Mouse (Mus musculus) liver, embryonic 14.5 days (tissue): ENCODE measurements at regions not wholly inside any gene's neighbourhood (a gene's known extent, or its start where the extent isn't known, plus 50 kb on each side); places are given as distances from the start of the nearest gene placed in this dataset.

Experiments used
- ATAC-seq: fragments of 200-750 bp; cut with Nextera tagmentation; 2 replicates; pipeline ENCODE4 v1.8.0; 2017; ENCODE audit warnings: moderate number of reproducible peaks, mild to moderate bottlenecking, moderate library complexity; ENCODE audit not compliant: insufficient read depth
- DNase-seq, 3 experiments: peaks; one replicate each; pipeline ENCODE4 v3.0.0-alpha.2; 2012 to 2013; ENCODE audit warnings: low read depth in 3 of 3, low spot score in 3 of 3
- H3K27ac ChIP-seq: fragments of 300-500 bp; sonication (generic); 2 replicates; pipeline ENCODE4 v1.5.1; 2014; ENCODE audit warnings: moderate library complexity, mild to moderate bottlenecking, control low read depth, inconsistent platforms
- H3K27me3 ChIP-seq: fragments of 300-500 bp; sonication (generic); 2 replicates; pipeline ENCODE4 v1.6.1; 2014; ENCODE audit warnings: mild to moderate bottlenecking, low read length, moderate library complexity; ENCODE audit not compliant: control insufficient read depth, insufficient read depth
- H3K36me3 ChIP-seq: fragments of 300-500 bp; sonication (generic); replicated peaks from 2 replicates; pipeline ENCODE4 v1.6.1; 2014; ENCODE audit warnings: low read depth; ENCODE audit not compliant: control insufficient read depth, insufficient read depth
- H3K4me1 ChIP-seq, 2 experiments: fragments of 200-500 bp in 1 of 2; fragments of 300-500 bp in 1 of 2; sonication (generic) in 1 of 2; replicated peaks; 2 replicates each; pipeline ENCODE4 v1.6.1; 2012 to 2014; ENCODE audit warnings: antibody characterized with exemption in 1 of 2, inconsistent platforms in 1 of 2, low read length in 1 of 2; ENCODE audit not compliant: control insufficient read depth in 2 of 2, insufficient read depth in 2 of 2
- H3K4me2 ChIP-seq: fragments of 300-500 bp; sonication (generic); 2 replicates; pipeline ENCODE4 v1.6.1; 2014; ENCODE audit warnings: low read depth, mild to moderate bottlenecking, control low read depth, moderate library complexity
- H3K4me3 ChIP-seq, 2 experiments: fragments of 200-500 bp in 1 of 2; fragments of 300-500 bp in 1 of 2; sonication (generic) in 1 of 2; 2 replicates each; pipeline ENCODE4 v1.5.1; 2012 to 2014; ENCODE audit warnings: low read depth in 2 of 2, low read length in 2 of 2, mild to moderate bottlenecking in 2 of 2, control low read depth in 1 of 2, inconsistent platforms in 1 of 2, moderate library complexity in 1 of 2; ENCODE audit not compliant: insufficient read depth in 1 of 2
- H3K9ac ChIP-seq: fragments of 300-500 bp; sonication (generic); replicated peaks from 2 replicates; pipeline ENCODE4 v1.6.1; 2014; ENCODE audit warnings: mild to moderate bottlenecking, control low read depth, moderate library complexity
- H3K9me3 ChIP-seq: fragments of 300-500 bp; sonication (generic); 2 replicates; pipeline ENCODE4 v1.6.1; 2016; ENCODE audit warnings: low read length, mixed read lengths; ENCODE audit not compliant: control insufficient read depth
- CTCF ChIP-seq: IDR thresholded peaks from 2 replicates; pipeline ENCODE4 v1.5.1; 2016; ENCODE audit warnings: antibody characterized with exemption, low read depth, control low read depth
- EP300 ChIP-seq: IDR thresholded peaks from 2 replicates; pipeline ENCODE4 v1.6.1; 2016; ENCODE audit warnings: antibody characterized with exemption, low read depth
- WGBS: fragments of 180-500 bp; shearing (Covaris S2); extraction: QIAGEN DNeasy Blood & Tissue Kit; methylation state at CpG from one replicate; pipeline ENCODE4 v1.1.7; 2014; ENCODE audit not compliant: insufficient replicate concordance; 5-methylcytosine and 5-hydroxymethylcytosine counted together

DNA sequence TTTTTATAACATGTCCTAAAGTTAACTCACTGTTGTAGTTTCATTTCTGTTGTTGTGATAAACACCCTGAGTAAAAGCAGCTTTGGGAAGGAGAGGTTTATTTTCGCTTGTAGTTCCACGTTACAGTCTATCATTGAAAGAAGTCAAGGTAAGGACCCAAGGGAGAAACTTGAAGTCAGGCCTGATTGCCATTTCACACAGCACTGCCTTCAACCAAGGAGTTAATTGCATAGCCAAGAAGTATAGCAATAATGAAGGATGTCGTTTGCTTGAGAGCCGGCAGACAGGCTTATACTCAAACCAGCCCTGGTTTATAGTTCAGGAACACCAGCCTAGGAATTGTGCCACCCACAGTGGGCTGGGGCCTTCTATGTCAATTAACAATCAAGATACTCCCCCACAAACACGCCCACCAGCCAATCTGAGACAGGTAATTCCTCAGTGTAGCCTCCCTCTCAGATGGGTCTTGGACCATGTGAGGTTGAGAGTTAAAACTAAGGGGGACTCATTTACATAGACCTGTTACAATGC lies 59.9 kb upstream of the Mdm1 start:
- H3K36me3 ChIP-seq = no peaks in the 10 kb centered on the region
- H3K4me1 ChIP-seq = peaks cover 0 to 3% of the 10 kb centered on the region in 2 experiments; a peak in 2 of 4 replicates
- DNase-seq (no peak), ATAC-seq (no peak)
- H3K9ac ChIP-seq = no peak overlapping the region
- no peaks in the 10 kb centered on the region for H3K9me3 ChIP-seq
- WGBS = 72% methylated on average over 5 of the region's 5 CpGs
- no peak overlapping the region for H3K27ac ChIP-seq
- no peak overlapping the region for H3K4me3 ChIP-seq
- TF ChIP-seq EP300 = no peak
- TF ChIP-seq CTCF = no peak
- H3K27me3 ChIP-seq = no peaks in the 10 kb centered on the region
- no peak overlapping the region for H3K4me2 ChIP-seq

DNA sequence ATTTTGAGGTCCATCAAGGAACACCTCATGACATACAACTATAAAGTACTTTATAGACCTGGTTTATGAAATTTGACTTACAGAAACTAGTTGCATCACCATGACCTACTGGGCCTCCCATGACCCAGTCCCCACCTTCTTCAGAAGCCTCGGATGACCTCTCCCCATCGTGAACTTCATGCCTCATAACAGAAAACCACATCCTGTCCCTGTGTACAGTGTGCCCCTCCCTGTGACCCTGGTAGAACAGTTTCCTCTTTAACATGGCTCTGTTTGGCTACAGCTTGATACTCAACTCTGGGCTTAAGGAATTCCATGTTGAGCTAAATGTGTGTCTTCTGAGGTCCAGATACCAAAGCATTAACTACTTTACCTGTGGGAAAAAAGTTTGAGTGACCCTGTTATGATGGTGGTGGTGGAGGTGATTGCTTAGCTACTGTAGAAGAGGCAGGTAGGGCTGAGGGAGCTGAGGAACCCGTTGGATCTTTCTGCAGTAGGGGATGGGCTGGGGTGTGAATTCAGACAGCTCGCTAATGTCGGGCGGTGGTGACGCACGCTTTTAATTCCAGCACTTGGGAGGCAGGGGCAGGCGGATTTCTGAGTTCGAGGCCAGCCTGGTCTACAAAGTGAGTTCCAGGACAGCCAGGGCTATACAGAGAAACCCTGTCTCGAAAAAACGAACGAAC lies 58.4 kb upstream of the Mdm1 start:
- no peak for TF ChIP-seq CTCF
- TF ChIP-seq EP300 = no peak
- Histone ChIP-seq H3K4me2 (no peak overlapping the region), H3K9me3 (no peaks in the 10 kb centered on the region), H3K4me1 (peaks cover 0 to 3% of the 10 kb centered on the region in 2 experiments; a peak in 2 of 4 replicates), H3K27me3 (no peaks in the 10 kb centered on the region), H3K4me3 (no peak overlapping the region), H3K9ac (no peak overlapping the region), H3K27ac (no peak overlapping the region), H3K36me3 (no peaks in the 10 kb centered on the region)
- WGBS = 61% methylated on average over 13 of the region's 13 CpGs
- DNase-seq (no peak), ATAC-seq (no peak)

DNA sequence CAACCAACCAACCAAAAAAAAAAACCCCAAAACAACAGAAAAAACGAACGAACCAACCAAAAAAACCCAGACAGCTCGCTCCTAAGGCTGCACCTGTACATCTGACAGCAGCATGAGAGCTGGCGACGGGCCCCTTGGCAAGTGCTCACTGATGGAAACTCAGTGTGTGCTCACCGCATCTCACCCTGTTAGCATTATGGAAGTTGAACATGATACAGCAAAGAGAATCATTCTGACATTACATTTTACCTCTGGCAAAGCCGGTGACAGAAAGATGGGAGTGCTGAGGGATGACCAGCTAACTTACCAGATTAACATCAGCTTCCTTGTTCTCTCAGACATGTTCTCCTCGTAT lies 57.9 kb upstream of the Mdm1 start:
- 65% methylated on average over 8 of the region's 8 CpGs for WGBS
- TF ChIP-seq EP300 (no peak), CTCF (no peak)
- H3K36me3 ChIP-seq = no peaks in the 10 kb centered on the region
- H3K4me2 ChIP-seq = no peak overlapping the region
- H3K9me3 ChIP-seq = no peaks in the 10 kb centered on the region
- peaks cover 0 to 3% of the 10 kb centered on the region in 2 experiments; a peak in 2 of 4 replicates for H3K4me1 ChIP-seq
- H3K9ac ChIP-seq = no peak overlapping the region
- no peak overlapping the region for H3K27ac ChIP-seq
- no peaks in the 10 kb centered on the region for H3K27me3 ChIP-seq
- DNase-seq (no peak), ATAC-seq (no peak)
- H3K4me3 ChIP-seq = no peak overlapping the region

DNA sequence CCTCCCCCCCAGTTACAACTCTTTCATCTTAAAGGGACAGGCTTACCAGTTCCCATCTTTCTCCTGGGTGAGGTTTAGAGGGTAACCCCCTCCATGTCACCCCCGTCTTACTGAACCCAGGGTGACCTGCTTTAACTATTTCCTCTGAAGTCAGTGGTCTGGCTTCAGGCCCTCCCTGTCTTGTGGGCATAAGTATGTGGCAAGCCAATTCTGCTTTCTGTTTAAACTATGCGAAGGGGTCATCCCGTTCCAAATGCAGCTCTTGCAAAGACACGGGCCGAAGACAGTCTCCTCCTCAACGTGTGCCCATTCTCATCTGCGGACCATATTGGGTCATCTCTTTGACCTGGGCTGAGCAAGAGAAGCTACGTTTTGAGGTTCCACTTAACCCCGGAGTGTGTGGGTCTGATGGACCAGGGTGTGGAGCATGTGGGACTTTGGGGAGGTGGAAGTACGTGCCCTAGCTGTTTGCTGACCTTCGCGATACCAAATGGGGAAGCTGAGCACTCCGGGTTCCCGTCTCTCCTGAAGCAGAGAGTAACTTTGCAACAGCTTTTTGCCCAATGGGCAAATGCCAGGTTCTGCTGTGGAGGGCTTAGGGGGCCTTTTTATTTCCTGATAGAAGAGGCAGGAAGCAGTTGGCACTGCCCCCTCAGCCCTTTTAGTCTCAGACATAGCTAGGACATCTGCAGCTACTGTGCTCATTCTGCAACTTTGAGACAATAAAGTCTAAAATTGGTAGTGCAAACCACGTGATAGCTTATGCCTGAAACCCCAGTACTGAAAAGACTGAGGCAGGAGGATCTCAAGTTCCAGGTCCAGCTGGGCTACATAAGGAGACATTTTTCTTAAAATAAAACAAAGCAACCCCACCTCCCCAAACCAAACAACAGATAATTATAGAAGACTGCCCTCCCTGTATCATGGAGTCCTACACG lies 56.3 kb upstream of the Mdm1 start:
- TF ChIP-seq CTCF = no peak
- TF ChIP-seq EP300 = no peak
- WGBS = 54% methylated on average over 16 of the region's 16 CpGs
- Histone ChIP-seq H3K4me1 (peaks cover 0 to 3% of the 10 kb centered on the region in 2 experiments; a peak in 2 of 4 replicates), H3K27me3 (no peaks in the 10 kb centered on the region), H3K36me3 (no peaks in the 10 kb centered on the region), H3K27ac (no peak overlapping the region), H3K4me2 (no peak overlapping the region), H3K9ac (no peak overlapping the region), H3K4me3 (no peak overlapping the region), H3K9me3 (no peaks in the 10 kb centered on the region)
- DNase-seq = no peak
- ATAC-seq = no peak
